Mouse (Mus musculus): Measurements from ENCODE around the gene Ppm1m. TPM values are rescaled to one million over a fixed set of nuclear protein-coding genes. Genes with fewer than 3 reads are reported as not detected.
A peak's percentile ranks its signal among the peaks of the same experiment; 100 is the strongest.

Ppm1m gene
- polyA plus RNA-seq, 1 experiment from 2014 or later, result 30.3 TPM

DNA sequence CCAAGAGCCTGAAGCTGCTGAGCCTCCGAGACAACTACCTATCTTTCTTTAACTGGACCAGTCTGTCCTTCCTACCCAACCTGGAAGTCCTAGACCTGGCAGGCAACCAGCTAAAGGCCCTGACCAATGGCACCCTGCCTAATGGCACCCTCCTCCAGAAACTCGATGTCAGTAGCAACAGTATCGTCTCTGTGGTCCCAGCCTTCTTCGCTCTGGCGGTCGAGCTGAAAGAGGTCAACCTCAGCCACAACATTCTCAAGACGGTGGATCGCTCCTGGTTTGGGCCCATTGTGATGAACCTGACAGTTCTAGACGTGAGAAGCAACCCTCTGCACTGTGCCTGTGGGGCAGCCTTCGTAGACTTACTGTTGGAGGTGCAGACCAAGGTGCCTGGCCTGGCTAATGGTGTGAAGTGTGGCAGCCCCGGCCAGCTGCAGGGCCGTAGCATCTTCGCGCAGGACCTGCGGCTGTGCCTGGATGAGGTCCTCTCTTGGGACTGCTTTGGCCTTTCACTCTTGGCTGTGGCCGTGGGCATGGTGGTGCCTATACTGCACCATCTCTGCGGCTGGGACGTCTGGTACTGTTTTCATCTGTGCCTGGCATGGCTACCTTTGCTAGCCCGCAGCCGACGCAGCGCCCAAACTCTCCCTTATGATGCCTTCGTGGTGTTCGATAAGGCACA, 26.1 kb upstream of the Ppm1m start:
- Histone ChIP-seq H3K9ac (ENCODE audit: low read length) (peak overlapping the region; percentile 50), H3K27me3 (ENCODE audit: control insufficient read depth, insufficient read depth, low read length) (no peaks in the 10 kb centered on the region), H3K4me3 (ENCODE audit: low read depth, low read length) (peak overlapping the region; percentile 29), H3K4me1 (ENCODE audit: control insufficient read depth, insufficient read depth, low read length) (peaks cover 4% of the 10 kb centered on the region; the same call in 1 of the 2 replicates), H3K27ac (ENCODE audit: low read depth, low read length) (no peak overlapping the region), H3K4me2 (ENCODE audit: low read depth) (peak overlapping the region; percentile 49), H3K9me3 (ENCODE audit: control insufficient read depth, low read length) (no peaks in the 10 kb centered on the region), H3K36me3 (ENCODE audit: control insufficient read depth, insufficient read depth, low read length) (no peaks in the 10 kb centered on the region)
- DNase-seq (ENCODE audit: low spot score) (no peak), ATAC-seq (ENCODE audit: insufficient read depth, low FRiP score, low TSS enrichment) (0 out of 2 replicates have a peak, but pooled peaks have one; percentile 13)
- WGBS, result 63% methylated on average over 24 of the region's 24 CpGs

DNA sequence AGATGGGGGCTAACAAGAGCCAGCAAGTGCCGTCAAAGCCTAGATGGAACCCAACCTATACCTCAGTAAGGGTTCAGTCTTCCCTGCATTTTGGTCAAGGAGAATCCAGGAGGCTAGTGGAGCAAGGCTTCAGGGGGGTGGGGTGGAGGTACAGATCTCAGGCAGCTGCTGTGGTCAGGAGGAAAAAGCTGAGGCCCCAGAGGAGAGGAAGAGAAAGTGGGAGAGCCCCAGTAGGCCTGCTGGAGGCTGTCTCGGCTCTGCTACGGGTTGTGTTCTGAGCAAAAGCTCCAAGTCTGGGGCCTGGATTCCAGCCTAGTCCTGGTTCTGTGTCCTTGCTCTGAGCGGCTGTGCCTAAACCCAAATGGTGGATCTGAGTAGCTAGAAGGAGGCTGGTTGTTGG, 23.4 kb upstream of the Ppm1m start:
- WGBS, result 88% methylated on average over 4 of the region's 4 CpGs
- no peak overlapping the region for H3K4me3 ChIP-seq (ENCODE audit: low read depth, low read length)
- DNase-seq (ENCODE audit: low spot score) (no peak), ATAC-seq (ENCODE audit: insufficient read depth, low FRiP score, low TSS enrichment) (no peak)
- H3K27ac ChIP-seq (ENCODE audit: low read depth, low read length), result no peak overlapping the region
- no peak overlapping the region for H3K4me2 ChIP-seq (ENCODE audit: low read depth)
- H3K9me3 ChIP-seq (ENCODE audit: control insufficient read depth, low read length), result no peaks in the 10 kb centered on the region
- no peaks in the 10 kb centered on the region for H3K27me3 ChIP-seq (ENCODE audit: control insufficient read depth, insufficient read depth, low read length)
- H3K4me1 ChIP-seq (ENCODE audit: control insufficient read depth, insufficient read depth, low read length), result peaks cover 4% of the 10 kb centered on the region; the same call in 1 of the 2 replicates
- no peak overlapping the region for H3K9ac ChIP-seq (ENCODE audit: low read length)
- H3K36me3 ChIP-seq (ENCODE audit: control insufficient read depth, insufficient read depth, low read length), result no peaks in the 10 kb centered on the region

DNA sequence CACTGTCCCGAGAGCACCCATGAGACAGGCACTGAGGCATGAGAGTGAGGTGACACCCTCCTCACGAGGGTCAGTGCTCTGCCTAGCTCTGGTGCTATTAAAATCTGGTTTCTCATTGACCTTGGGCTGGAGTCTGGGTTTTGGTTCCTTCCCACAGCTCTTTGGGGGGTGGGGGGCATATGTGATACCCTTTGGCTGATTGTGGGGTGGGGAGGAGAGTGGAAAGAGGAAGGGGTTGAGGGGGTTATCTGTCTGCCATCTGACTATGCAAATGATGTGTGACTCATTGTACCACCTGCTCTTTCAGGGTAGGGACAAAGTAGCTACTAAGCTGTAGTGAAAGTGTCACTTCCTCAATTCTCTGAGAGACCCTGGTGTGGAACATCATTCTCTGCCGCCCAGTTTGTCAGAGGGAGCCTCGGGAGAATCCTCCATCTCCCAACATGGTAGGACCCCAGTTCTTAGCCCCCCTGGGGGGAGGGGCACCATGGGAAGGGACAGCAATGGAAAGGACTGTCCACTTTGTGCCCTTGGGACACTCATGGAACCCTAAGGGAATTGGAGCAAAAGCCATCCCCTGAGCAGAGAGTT, 22.8 kb upstream of the Ppm1m start, which contains the start of gene Tlr9:
Gene Tlr9, plus strand, starts transcription at position 338 of the 591 bp plus-strand sequence.
- no peak within 1 kb of the TSS for H3K9ac ChIP-seq (ENCODE audit: low read length)
- H3K4me3 ChIP-seq (ENCODE audit: low read depth, low read length), result no peak within 1 kb of the TSS
- H3K27me3 ChIP-seq (ENCODE audit: control insufficient read depth, insufficient read depth, low read length), result no peaks in the 10 kb centered on the region
- WGBS, result 75% methylated on average over 4 of the region's 4 CpGs
- H3K27ac ChIP-seq (ENCODE audit: low read depth, low read length), result no peak within 1 kb of the TSS
- H3K4me1 ChIP-seq (ENCODE audit: control insufficient read depth, insufficient read depth, low read length), result peaks cover 4% of the 10 kb centered on the region; the same call in 1 of the 2 replicates
- H3K36me3 ChIP-seq (ENCODE audit: control insufficient read depth, insufficient read depth, low read length), result no peaks in the 10 kb centered on the region
- no peak within 1 kb of the TSS for H3K4me2 ChIP-seq (ENCODE audit: low read depth)
- ATAC-seq (ENCODE audit: insufficient read depth, low FRiP score, low TSS enrichment) (no peak), DNase-seq (ENCODE audit: low spot score) (no peak)
- H3K9me3 ChIP-seq (ENCODE audit: control insufficient read depth, low read length), result no peaks in the 10 kb centered on the region

DNA sequence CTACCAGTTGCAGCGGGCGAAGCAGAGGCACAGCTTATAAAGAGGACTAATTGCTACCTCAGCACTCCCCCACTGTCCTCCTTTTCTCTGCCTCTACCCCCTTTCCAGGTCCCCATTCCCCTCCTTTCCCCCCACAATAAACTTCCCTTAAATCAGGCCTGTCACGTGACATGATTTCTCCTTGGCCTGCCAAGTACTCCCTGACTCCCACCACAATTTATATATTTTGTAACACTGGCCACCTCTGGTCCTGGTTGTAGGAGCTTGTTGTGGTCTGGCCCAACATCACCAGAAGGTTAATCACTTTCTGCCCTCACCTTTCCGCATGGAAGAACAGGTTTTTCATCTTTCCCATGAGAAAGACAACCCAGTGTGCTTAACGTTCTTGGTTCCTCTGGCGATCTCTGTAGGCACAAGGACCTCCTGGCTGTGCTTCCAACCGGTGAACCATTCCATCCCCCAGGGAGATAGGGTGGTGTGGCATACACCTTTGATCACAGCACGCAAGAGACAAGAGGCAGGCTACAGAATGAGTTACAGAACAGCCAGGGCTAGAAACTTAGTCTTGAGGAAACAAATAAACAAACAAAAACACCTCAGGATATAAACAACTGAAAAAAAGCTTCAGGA, 21.5 kb upstream of the Ppm1m start:
- H3K4me3 ChIP-seq (ENCODE audit: low read depth, low read length), result no peak overlapping the region
- no peak overlapping the region for H3K27ac ChIP-seq (ENCODE audit: low read depth, low read length)
- no peaks in the 10 kb centered on the region for H3K9me3 ChIP-seq (ENCODE audit: control insufficient read depth, low read length)
- H3K36me3 ChIP-seq (ENCODE audit: control insufficient read depth, insufficient read depth, low read length), result no peaks in the 10 kb centered on the region
- no peak for ATAC-seq (ENCODE audit: insufficient read depth, low FRiP score, low TSS enrichment)
- no peak overlapping the region for H3K4me2 ChIP-seq (ENCODE audit: low read depth)
- WGBS, result 79% methylated on average over 8 of the region's 8 CpGs
- no peaks in the 10 kb centered on the region for H3K27me3 ChIP-seq (ENCODE audit: control insufficient read depth, insufficient read depth, low read length)
- DNase-seq (ENCODE audit: low spot score), result no peak
- H3K9ac ChIP-seq (ENCODE audit: low read length), result no peak overlapping the region
- no peaks in the 10 kb centered on the region; the same call in 1 of the 2 replicates for H3K4me1 ChIP-seq (ENCODE audit: control insufficient read depth, insufficient read depth, low read length)

DNA sequence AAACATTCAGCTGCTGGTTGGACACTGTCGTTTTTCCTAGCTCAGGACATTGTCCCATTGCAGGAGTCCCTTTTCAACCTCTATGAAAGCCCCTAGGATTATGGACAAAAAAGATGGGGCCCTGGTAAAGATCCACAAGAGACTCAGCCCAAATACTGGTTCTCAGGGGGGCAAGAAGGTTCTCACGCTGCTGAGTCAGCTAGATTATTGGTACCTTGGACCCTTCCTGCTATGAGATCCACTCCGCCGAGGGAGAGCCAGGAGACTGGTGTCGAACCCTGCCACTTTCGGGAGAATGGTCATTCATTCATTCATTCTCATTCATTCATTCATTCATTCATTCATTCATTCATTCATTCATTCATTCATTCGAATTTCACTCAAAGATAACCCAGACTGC, 17.4 kb upstream of the Ppm1m start:
- WGBS, result 87% methylated on average over 7 of the region's 7 CpGs
- no peak for ATAC-seq (ENCODE audit: insufficient read depth, low FRiP score, low TSS enrichment)
- H3K9me3 ChIP-seq (ENCODE audit: control insufficient read depth, low read length), result no peaks in the 10 kb centered on the region

DNA sequence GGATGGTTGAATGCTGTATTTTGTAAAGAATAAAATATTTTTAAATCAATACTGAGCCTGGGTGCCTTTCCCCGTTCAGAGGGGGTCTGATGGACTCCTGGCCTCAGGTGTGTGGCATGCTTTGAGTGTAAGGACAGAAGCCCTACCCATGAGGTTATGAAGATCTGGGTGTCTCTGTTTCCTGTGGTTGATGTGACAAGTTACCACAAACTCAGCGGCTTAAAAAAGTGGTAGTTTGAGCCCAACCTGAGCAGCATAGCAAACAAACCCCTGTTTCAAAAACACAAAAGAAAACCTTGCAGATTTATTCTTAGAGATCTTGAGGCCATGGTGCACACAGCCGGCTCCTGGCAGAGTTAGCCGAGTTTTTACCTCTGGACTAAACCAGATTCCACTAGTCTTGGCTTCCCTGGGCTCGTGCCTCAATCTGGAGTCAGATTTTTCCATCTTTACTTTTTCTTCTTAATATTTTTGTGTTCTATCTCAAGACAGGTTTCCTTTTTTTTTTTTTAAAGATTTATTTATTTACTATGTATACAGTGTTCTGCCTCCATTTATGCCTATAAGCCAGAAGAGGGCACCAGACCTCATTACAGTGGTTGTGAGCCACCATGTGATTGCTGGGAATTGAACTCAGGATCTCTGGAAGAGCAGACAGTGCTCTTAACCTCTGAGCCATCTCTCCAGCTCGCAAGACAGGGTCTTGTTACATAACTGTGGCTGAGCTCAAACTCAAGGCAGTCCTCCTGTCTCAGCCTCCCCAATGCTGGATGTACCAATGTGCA, 16.0 kb upstream of the Ppm1m start:
- no peak for DNase-seq (ENCODE audit: low spot score)
- ATAC-seq (ENCODE audit: insufficient read depth, low FRiP score, low TSS enrichment), result no peak
- Histone ChIP-seq H3K9ac (ENCODE audit: low read length) (no peak overlapping the region), H3K27ac (ENCODE audit: low read depth, low read length) (no peak overlapping the region), H3K27me3 (ENCODE audit: control insufficient read depth, insufficient read depth, low read length) (no peaks in the 10 kb centered on the region), H3K36me3 (ENCODE audit: control insufficient read depth, insufficient read depth, low read length) (peaks cover 3% of the 10 kb centered on the region; the same call in 1 of the 2 replicates), H3K9me3 (ENCODE audit: control insufficient read depth, low read length) (no peaks in the 10 kb centered on the region), H3K4me1 (ENCODE audit: control insufficient read depth, insufficient read depth, low read length) (peaks cover 9% of the 10 kb centered on the region), H3K4me3 (ENCODE audit: low read depth, low read length) (no peak overlapping the region), H3K4me2 (ENCODE audit: low read depth) (no peak overlapping the region)
- WGBS, result 80% methylated on average over 6 of the region's 6 CpGs

More for the DNA sequence above, 17.4 kb upstream of the Ppm1m start:
- Histone ChIP-seq H3K27ac (ENCODE audit: low read depth, low read length) (no peak overlapping the region), H3K27me3 (ENCODE audit: control insufficient read depth, insufficient read depth, low read length) (no peaks in the 10 kb centered on the region), H3K4me2 (ENCODE audit: low read depth) (no peak overlapping the region), H3K9ac (ENCODE audit: low read length) (no peak overlapping the region), H3K36me3 (ENCODE audit: control insufficient read depth, insufficient read depth, low read length) (peaks cover 3% of the 10 kb centered on the region; the same call in 1 of the 2 replicates), H3K4me1 (ENCODE audit: control insufficient read depth, insufficient read depth, low read length) (no peaks in the 10 kb centered on the region), H3K4me3 (ENCODE audit: low read depth, low read length) (no peak overlapping the region)
- no peak for DNase-seq (ENCODE audit: low spot score)

DNA sequence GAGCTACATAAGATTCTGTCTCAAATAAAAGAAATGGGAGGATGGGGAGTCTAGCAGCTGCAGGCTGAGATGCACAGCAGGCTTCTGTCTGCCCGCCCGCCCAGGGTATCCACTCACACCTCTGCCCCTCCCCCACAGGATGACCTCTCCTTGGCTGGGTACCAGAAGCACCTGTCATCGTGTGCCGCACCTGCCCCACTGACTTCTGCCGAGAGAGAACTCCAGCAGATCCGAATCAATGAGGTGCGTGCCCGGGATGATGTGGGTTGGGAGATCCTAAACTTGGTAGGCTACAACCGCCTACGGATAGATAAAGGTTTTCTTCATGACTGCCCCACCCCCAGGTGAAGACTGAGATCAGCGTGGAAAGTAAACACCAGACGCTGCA, 13.0 kb upstream of the Ppm1m start:
- Histone ChIP-seq H3K36me3 (ENCODE audit: control insufficient read depth, insufficient read depth, low read length) (peaks cover 3% of the 10 kb centered on the region; the same call in 1 of the 2 replicates), H3K27ac (ENCODE audit: low read depth, low read length) (no peak overlapping the region), H3K4me1 (ENCODE audit: control insufficient read depth, insufficient read depth, low read length) (peaks cover 9% of the 10 kb centered on the region), H3K4me2 (ENCODE audit: low read depth) (no peak overlapping the region), H3K4me3 (ENCODE audit: low read depth, low read length) (no peak overlapping the region), H3K27me3 (ENCODE audit: control insufficient read depth, insufficient read depth, low read length) (no peaks in the 10 kb centered on the region), H3K9ac (ENCODE audit: low read length) (no peak overlapping the region), H3K9me3 (ENCODE audit: control insufficient read depth, low read length) (no peaks in the 10 kb centered on the region)
- ATAC-seq (ENCODE audit: insufficient read depth, low FRiP score, low TSS enrichment), result no peak
- DNase-seq (ENCODE audit: low spot score), result no peak
- 87% methylated on average over 12 of the region's 12 CpGs for WGBS

Measured in neural tube, embryonic 11.5 days (tissue).